Mouse (Mus musculus) brain, embryonic 14.5 days (tissue): Measurements from ENCODE around the gene Nuak1.

ENCODE experiments used
- CTCF ChIP-seq: fragments of 200-500 bp; IDR thresholded peaks from 2 replicates; pipeline ENCODE4 v1.5.1; 2012; ENCODE audit warnings: inconsistent platforms, mild to moderate bottlenecking, moderate library complexity, borderline replicate concordance; ENCODE audit not compliant: insufficient read depth, insufficient read length; ENCODE audit errors: extremely low read depth
- POLR2A ChIP-seq: fragments of 200-500 bp; IDR thresholded peaks from 2 replicates; pipeline ENCODE4 v1.6.1; 2012; ENCODE audit warnings: mild to moderate bottlenecking, inconsistent platforms, borderline replicate concordance; ENCODE audit not compliant: poor library complexity, insufficient read depth, insufficient read length, severe bottlenecking; ENCODE audit errors: extremely low read depth

DNA sequence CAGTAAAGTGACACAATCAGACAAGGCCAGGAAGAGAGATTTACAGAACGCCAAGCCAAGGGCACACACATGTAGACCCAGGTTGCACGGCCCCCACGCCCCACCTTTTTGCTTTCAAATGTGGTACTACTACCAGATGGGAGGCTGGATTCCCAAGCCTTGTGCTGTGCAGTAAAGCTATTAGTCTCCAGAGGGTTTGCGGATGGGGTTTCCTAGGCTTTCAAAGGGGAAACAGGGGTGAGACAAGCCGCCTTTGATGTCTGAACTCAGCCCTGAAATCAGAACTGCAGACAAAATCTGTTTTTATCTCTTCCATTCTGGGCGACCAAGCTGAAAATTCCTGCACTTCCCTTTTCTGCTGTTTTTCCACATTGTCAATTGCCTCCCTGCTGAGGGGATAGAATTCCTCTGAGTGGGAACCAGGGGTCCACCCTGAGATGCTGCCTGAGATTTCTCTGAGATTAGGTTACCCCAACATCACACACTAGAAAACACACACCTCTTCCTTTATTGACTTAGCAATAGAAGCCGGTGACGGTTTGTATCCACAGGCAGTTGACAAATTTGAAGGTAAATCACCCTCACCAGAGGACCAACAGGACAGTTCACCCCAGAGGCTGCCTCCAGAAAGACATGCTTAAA lies 35.1 kb downstream of the Nuak1 start:
- no peak for TF ChIP-seq CTCF
- TF ChIP-seq POLR2A = no peak
